Mouse (Mus musculus): ENCODE measurements around the gene Slc35e2. TPM values are rescaled to one million over a fixed set of nuclear protein-coding genes. Genes with fewer than 3 reads are reported as not detected.

The Slc35e2 gene
- total and polyA plus RNA-seq, 2 experiments from 2014 or later: 14.7 to 74.9 TPM

GRCm38 (mm10) chr4:155573876-155574275 lies 27.3 kb upstream of the Slc35e2 start:
- no peaks in the 10 kb centered on the region for H3K9me3 ChIP-seq (ENCODE audit: low read length)
- no peaks in the 10 kb centered on the region for H3K4me1 ChIP-seq (ENCODE audit: insufficient read depth, low read length)
- H3K9ac ChIP-seq (replicated peaks; ENCODE audit: low read length, poor library complexity, severe bottlenecking): no peak overlapping the region
- H3K4me2 ChIP-seq (ENCODE audit: low read depth, low read length, poor library complexity, severe bottlenecking): no peak overlapping the region
- DNase-seq (ENCODE audit: low spot score): no peak
- H3K27ac ChIP-seq (ENCODE audit: low read depth, low read length): no peak overlapping the region
- no peaks in the 10 kb centered on the region for H3K27me3 ChIP-seq (ENCODE audit: insufficient read depth, low read length)
- no peak overlapping the region for H3K4me3 ChIP-seq (ENCODE audit: low read depth, low read length)
- WGBS: 90% methylated on average over 9 of the region's 9 CpGs
- H3K36me3 ChIP-seq (ENCODE audit: insufficient read depth, low read length): peaks cover 17% of the 10 kb centered on the region
- TF ChIP-seq CTCF (IDR thresholded peaks at IDR 0.05): no peak
- no peak for ATAC-seq (ENCODE audit: low FRiP score)

- H3K36me3 ChIP-seq (ENCODE audit: insufficient read depth, low read length): peaks cover 23% of the 10 kb centered on the region
- no peaks in the 10 kb centered on the region for H3K27me3 ChIP-seq (ENCODE audit: insufficient read depth, low read length)
- ATAC-seq (ENCODE audit: low FRiP score) (no peak), DNase-seq (ENCODE audit: low spot score) (no peak)
- H3K9me3 ChIP-seq (ENCODE audit: low read length): no peaks in the 10 kb centered on the region
- H3K4me1 ChIP-seq (ENCODE audit: insufficient read depth, low read length): no peaks in the 10 kb centered on the region
- 94% methylated on average over 11 of the region's 11 CpGs for WGBS
- TF ChIP-seq CTCF (IDR thresholded peaks at IDR 0.05): no peak
- H3K4me2 ChIP-seq (ENCODE audit: low read depth, low read length, poor library complexity, severe bottlenecking): no peak overlapping the region
- no peak overlapping the region for H3K4me3 ChIP-seq (ENCODE audit: low read depth, low read length)
- H3K9ac ChIP-seq (replicated peaks; ENCODE audit: low read length, poor library complexity, severe bottlenecking): no peak overlapping the region
- H3K27ac ChIP-seq (ENCODE audit: low read depth, low read length): no peak overlapping the region
Measured at GRCm38 (mm10) chr4:155574931-155575330, 26.3 kb upstream of the Slc35e2 start.

GRCm38 (mm10) chr4:155575521-155575920 lies 25.7 kb upstream of the Slc35e2 start:
- no peak overlapping the region for H3K27ac ChIP-seq (ENCODE audit: low read depth, low read length)
- no peak overlapping the region for H3K9ac ChIP-seq (replicated peaks; ENCODE audit: low read length, poor library complexity, severe bottlenecking)
- H3K27me3 ChIP-seq (ENCODE audit: insufficient read depth, low read length): no peaks in the 10 kb centered on the region
- DNase-seq (ENCODE audit: low spot score) (no peak), ATAC-seq (ENCODE audit: low FRiP score) (no peak)
- H3K9me3 ChIP-seq (ENCODE audit: low read length): no peaks in the 10 kb centered on the region
- H3K4me3 ChIP-seq (ENCODE audit: low read depth, low read length): no peak overlapping the region
- no peak for TF ChIP-seq CTCF (IDR thresholded peaks at IDR 0.05)
- WGBS: 91% methylated on average over 8 of the region's 8 CpGs
- no peak overlapping the region for H3K4me2 ChIP-seq (ENCODE audit: low read depth, low read length, poor library complexity, severe bottlenecking)
- H3K4me1 ChIP-seq (ENCODE audit: insufficient read depth, low read length): no peaks in the 10 kb centered on the region
- H3K36me3 ChIP-seq (ENCODE audit: insufficient read depth, low read length): peaks cover 23% of the 10 kb centered on the region

GRCm38 (mm10) chr4:155577132-155577531 lies 24.1 kb upstream of the Slc35e2 start:
- Histone ChIP-seq H3K36me3 (ENCODE audit: insufficient read depth, low read length) (peaks cover 24% of the 10 kb centered on the region), H3K27me3 (ENCODE audit: insufficient read depth, low read length) (no peaks in the 10 kb centered on the region), H3K9ac (replicated peaks; ENCODE audit: low read length, poor library complexity, severe bottlenecking) (no peak overlapping the region), H3K4me2 (ENCODE audit: low read depth, low read length, poor library complexity, severe bottlenecking) (no peak overlapping the region), H3K9me3 (ENCODE audit: low read length) (no peaks in the 10 kb centered on the region), H3K27ac (ENCODE audit: low read depth, low read length) (no peak overlapping the region), H3K4me3 (ENCODE audit: low read depth, low read length) (no peak overlapping the region), H3K4me1 (ENCODE audit: insufficient read depth, low read length) (no peaks in the 10 kb centered on the region)
- ATAC-seq (ENCODE audit: low FRiP score) (no peak), DNase-seq (ENCODE audit: low spot score) (no peak)
- no peak for TF ChIP-seq CTCF (IDR thresholded peaks at IDR 0.05)
- 94% methylated on average over 9 of the region's 9 CpGs for WGBS

- Histone ChIP-seq H3K36me3 (ENCODE audit: insufficient read depth, low read length) (peaks cover 30% of the 10 kb centered on the region), H3K27ac (ENCODE audit: low read depth, low read length) (no peak overlapping the region), H3K4me3 (ENCODE audit: low read depth, low read length) (no peak overlapping the region), H3K4me2 (ENCODE audit: low read depth, low read length, poor library complexity, severe bottlenecking) (no peak overlapping the region), H3K9ac (replicated peaks; ENCODE audit: low read length, poor library complexity, severe bottlenecking) (no peak overlapping the region), H3K4me1 (ENCODE audit: insufficient read depth, low read length) (no peaks in the 10 kb centered on the region), H3K9me3 (ENCODE audit: low read length) (no peaks in the 10 kb centered on the region), H3K27me3 (ENCODE audit: insufficient read depth, low read length) (no peaks in the 10 kb centered on the region)
- 92% methylated on average over 5 of the region's 5 CpGs for WGBS
- DNase-seq (ENCODE audit: low spot score) (no peak), ATAC-seq (ENCODE audit: low FRiP score) (no peak)
- no peak for TF ChIP-seq CTCF (IDR thresholded peaks at IDR 0.05)
Measured at GRCm38 (mm10) chr4:155577741-155578140, 23.5 kb upstream of the Slc35e2 start.

- Histone ChIP-seq H3K27ac (ENCODE audit: low read depth, low read length) (no peak overlapping the region), H3K9me3 (ENCODE audit: low read length) (no peaks in the 10 kb centered on the region), H3K27me3 (ENCODE audit: insufficient read depth, low read length) (no peaks in the 10 kb centered on the region), H3K4me1 (ENCODE audit: insufficient read depth, low read length) (no peaks in the 10 kb centered on the region), H3K4me2 (ENCODE audit: low read depth, low read length, poor library complexity, severe bottlenecking) (no peak overlapping the region), H3K9ac (replicated peaks; ENCODE audit: low read length, poor library complexity, severe bottlenecking) (no peak overlapping the region), H3K36me3 (ENCODE audit: insufficient read depth, low read length) (peaks cover 36% of the 10 kb centered on the region), H3K4me3 (ENCODE audit: low read depth, low read length) (no peak overlapping the region)
- DNase-seq (ENCODE audit: low spot score) (no peak), ATAC-seq (ENCODE audit: low FRiP score) (no peak)
- 91% methylated on average over 7 of the region's 7 CpGs for WGBS
- no peak for TF ChIP-seq CTCF (IDR thresholded peaks at IDR 0.05)
Measured at GRCm38 (mm10) chr4:155578336-155579125, 22.7 kb upstream of the Slc35e2 start.

Measured in midbrain, postnatal 0 days (tissue).